Mouse (Mus musculus): ENCODE results near the gene Sgsm3. TPM values are rescaled to one million over a fixed set of nuclear protein-coding genes. Genes with fewer than 3 reads are reported as not detected.

The Sgsm3 gene
- polyA plus RNA-seq, 1 experiment from 2014 or later, result 7.9 TPM

GRCm38 (mm10) chr15:81041767-81042166, 64.2 kb downstream of the Sgsm3 start:
- Histone ChIP-seq H3K36me3 (ENCODE audit: control insufficient read depth, insufficient read depth) (no peaks in the 10 kb centered on the region), H3K9me3 (replicated peaks; ENCODE audit: control insufficient read depth, low read length) (no peaks in the 10 kb centered on the region), H3K4me2 (ENCODE audit: low read depth, low read length) (no peak overlapping the region), H3K27me3 (ENCODE audit: control insufficient read depth, insufficient read depth, low read depth, low read length) (0 out of 2 replicates have a peak, but pooled peaks cover 2% of the 10 kb centered on the region), H3K4me3 (ENCODE audit: low read depth, low read length) (no peak overlapping the region), H3K9ac (ENCODE audit: low read depth, low read length) (no peak overlapping the region), H3K4me1 (ENCODE audit: control insufficient read depth, low read depth, low read length) (peaks cover 4% of the 10 kb centered on the region; the same call in 1 of the 2 replicates), H3K27ac (ENCODE audit: low read length) (no peak overlapping the region)
- 59% methylated on average over 4 of the region's 4 CpGs for WGBS (ENCODE audit: insufficient replicate concordance)
- ATAC-seq (ENCODE audit: low read depth), result no peak; the same call in 1 of the 2 replicates

GRCm38 (mm10) chr15:81042276-81042931, 64.8 kb downstream of the Sgsm3 start:
- H3K4me3 ChIP-seq (ENCODE audit: low read depth, low read length), result no peak overlapping the region
- ATAC-seq (ENCODE audit: low read depth), result no peak

DNA sequence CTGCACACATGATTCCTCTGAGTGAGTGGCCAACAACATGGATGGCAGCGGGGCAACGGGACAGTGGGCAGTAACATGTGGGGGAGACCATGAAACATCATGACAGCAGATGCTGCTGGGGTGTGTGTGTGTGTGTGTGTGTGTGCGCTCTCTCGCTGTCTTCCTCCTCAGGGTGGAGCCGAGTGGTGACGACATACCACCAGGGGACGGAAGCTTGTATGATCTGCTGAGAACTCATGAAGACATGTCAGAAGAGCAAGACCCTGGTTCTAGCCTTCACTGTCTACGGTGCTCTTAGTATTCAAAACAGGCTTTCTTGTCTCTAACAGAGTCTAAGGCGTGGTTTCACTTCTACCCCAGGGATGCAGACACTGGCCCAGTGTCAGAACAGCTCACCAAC, 66.9 kb downstream of the Sgsm3 start:
- 0 out of 2 replicates have a peak overlapping the region, but pooled peaks have one; percentile 19 for H3K4me2 ChIP-seq (ENCODE audit: low read depth, low read length)

More at GRCm38 (mm10) chr15:81042276-81042931, 64.8 kb downstream of the Sgsm3 start:
- Histone ChIP-seq H3K4me1 (ENCODE audit: control insufficient read depth, low read depth, low read length) (peaks cover 7% of the 10 kb centered on the region), H3K27ac (ENCODE audit: low read length) (no peak overlapping the region), H3K27me3 (ENCODE audit: control insufficient read depth, insufficient read depth, low read depth, low read length) (0 out of 2 replicates have a peak, but pooled peaks cover 2% of the 10 kb centered on the region), H3K9ac (ENCODE audit: low read depth, low read length) (no peak overlapping the region), H3K36me3 (ENCODE audit: control insufficient read depth, insufficient read depth) (no peaks in the 10 kb centered on the region), H3K9me3 (replicated peaks; ENCODE audit: control insufficient read depth, low read length) (no peaks in the 10 kb centered on the region), H3K4me2 (ENCODE audit: low read depth, low read length) (no peak overlapping the region)
- WGBS (ENCODE audit: insufficient replicate concordance), result 54% methylated on average over 13 of the region's 13 CpGs

GRCm38 (mm10) chr15:81045336-81045735, 67.8 kb downstream of the Sgsm3 start:
- no peaks in the 10 kb centered on the region for H3K36me3 ChIP-seq (ENCODE audit: control insufficient read depth, insufficient read depth)
- H3K9ac ChIP-seq (ENCODE audit: low read depth, low read length), result peak overlapping the region; percentile 11; the same call in 1 of the 2 replicates
- peak overlapping the region; percentile 65 for H3K27ac ChIP-seq (ENCODE audit: low read length)
- 0 out of 2 replicates have a peak, but pooled peaks cover 2% of the 10 kb centered on the region for H3K27me3 ChIP-seq (ENCODE audit: control insufficient read depth, insufficient read depth, low read depth, low read length)
- peak overlapping the region; percentile 37 for H3K4me3 ChIP-seq (ENCODE audit: low read depth, low read length)
- H3K4me1 ChIP-seq (ENCODE audit: control insufficient read depth, low read depth, low read length), result peaks cover 13% of the 10 kb centered on the region
- 18% methylated on average over 4 of the region's 4 CpGs for WGBS (ENCODE audit: insufficient replicate concordance)
- peak overlapping the region; percentile 19; the same call in 1 of the 2 replicates for H3K4me2 ChIP-seq (ENCODE audit: low read depth, low read length)
- no peaks in the 10 kb centered on the region for H3K9me3 ChIP-seq (replicated peaks; ENCODE audit: control insufficient read depth, low read length)
- ATAC-seq (ENCODE audit: low read depth), result no peak

More for the DNA sequence above, 66.9 kb downstream of the Sgsm3 start:
- Histone ChIP-seq H3K9me3 (replicated peaks; ENCODE audit: control insufficient read depth, low read length) (no peaks in the 10 kb centered on the region), H3K27ac (ENCODE audit: low read length) (peak overlapping the region; percentile 65; the same call in 1 of the 2 replicates), H3K4me1 (ENCODE audit: control insufficient read depth, low read depth, low read length) (peaks cover 11% of the 10 kb centered on the region), H3K4me3 (ENCODE audit: low read depth, low read length) (peak overlapping the region; percentile 37), H3K36me3 (ENCODE audit: control insufficient read depth, insufficient read depth) (no peaks in the 10 kb centered on the region), H3K27me3 (ENCODE audit: control insufficient read depth, insufficient read depth, low read depth, low read length) (0 out of 2 replicates have a peak, but pooled peaks cover 2% of the 10 kb centered on the region), H3K9ac (ENCODE audit: low read depth, low read length) (no peak overlapping the region)
- ATAC-seq (ENCODE audit: low read depth), result no peak
- WGBS (ENCODE audit: insufficient replicate concordance), result 29% methylated on average over 9 of the region's 9 CpGs

DNA sequence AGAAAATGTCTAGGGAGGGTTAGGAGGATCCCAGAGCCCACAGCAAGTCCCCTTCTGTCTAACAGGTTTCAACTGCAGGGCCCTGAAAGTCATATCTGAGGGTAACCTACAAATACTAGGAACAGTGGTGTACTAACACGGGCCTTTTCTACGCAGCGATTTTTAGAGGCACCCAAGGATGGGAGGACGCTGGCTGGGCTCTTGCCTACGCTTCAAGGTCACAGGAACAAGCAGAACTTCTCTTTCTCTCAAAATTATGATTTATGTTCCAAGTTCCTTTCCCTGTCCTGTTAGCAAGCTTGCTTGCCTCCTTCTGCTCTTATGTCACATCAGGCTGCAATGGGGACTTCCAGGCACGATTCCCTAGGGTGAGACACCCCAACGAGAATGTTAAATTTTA, 68.5 kb downstream of the Sgsm3 start:
- peak overlapping the region; percentile 64 for H3K27ac ChIP-seq (ENCODE audit: low read length)
- H3K9ac ChIP-seq (ENCODE audit: low read depth, low read length), result no peak overlapping the region
- WGBS (ENCODE audit: insufficient replicate concordance), result 20% methylated on average over 7 of the region's 7 CpGs
- no peaks in the 10 kb centered on the region for H3K36me3 ChIP-seq (ENCODE audit: control insufficient read depth, insufficient read depth)
- peaks cover 13% of the 10 kb centered on the region for H3K4me1 ChIP-seq (ENCODE audit: control insufficient read depth, low read depth, low read length)
- 0 out of 2 replicates have a peak, but pooled peaks cover 2% of the 10 kb centered on the region for H3K27me3 ChIP-seq (ENCODE audit: control insufficient read depth, insufficient read depth, low read depth, low read length)
- no peak for ATAC-seq (ENCODE audit: low read depth)
- 0 out of 2 replicates have a peak overlapping the region, but pooled peaks have one; percentile 6 for H3K4me2 ChIP-seq (ENCODE audit: low read depth, low read length)
- no peak overlapping the region for H3K4me3 ChIP-seq (ENCODE audit: low read depth, low read length)
- H3K9me3 ChIP-seq (replicated peaks; ENCODE audit: control insufficient read depth, low read length), result no peaks in the 10 kb centered on the region

- no peak overlapping the region for H3K4me3 ChIP-seq (ENCODE audit: low read depth, low read length)
- H3K9ac ChIP-seq (ENCODE audit: low read depth, low read length), result no peak overlapping the region
- 0 out of 2 replicates have a peak, but pooled peaks cover 2% of the 10 kb centered on the region for H3K27me3 ChIP-seq (ENCODE audit: control insufficient read depth, insufficient read depth, low read depth, low read length)
- WGBS (ENCODE audit: insufficient replicate concordance), result 16% methylated on average over 10 of the region's 10 CpGs
- H3K4me2 ChIP-seq (ENCODE audit: low read depth, low read length), result no peak overlapping the region
- no peaks in the 10 kb centered on the region for H3K9me3 ChIP-seq (replicated peaks; ENCODE audit: control insufficient read depth, low read length)
- H3K36me3 ChIP-seq (ENCODE audit: control insufficient read depth, insufficient read depth), result no peaks in the 10 kb centered on the region
- no peak overlapping the region for H3K27ac ChIP-seq (ENCODE audit: low read length)
- H3K4me1 ChIP-seq (ENCODE audit: control insufficient read depth, low read depth, low read length), result peaks cover 9% of the 10 kb centered on the region
- ATAC-seq (ENCODE audit: low read depth), result peak; percentile 76
These were observed 69.9 kb downstream of the Sgsm3 start for GRCm38 (mm10) chr15:81047497-81047896.

- 47% methylated on average over 6 of the region's 6 CpGs for WGBS (ENCODE audit: insufficient replicate concordance)
- H3K4me2 ChIP-seq (ENCODE audit: low read depth, low read length), result no peak overlapping the region
These were observed 72.0 kb downstream of the Sgsm3 start for GRCm38 (mm10) chr15:81049401-81050053.

GRCm38 (mm10) chr15:81050488-81050887, 72.9 kb downstream of the Sgsm3 start:
- WGBS (ENCODE audit: insufficient replicate concordance), result 9% methylated on average over 3 of the region's 3 CpGs
- Histone ChIP-seq H3K4me2 (ENCODE audit: low read depth, low read length) (no peak overlapping the region), H3K27ac (ENCODE audit: low read length) (no peak overlapping the region), H3K4me3 (ENCODE audit: low read depth, low read length) (no peak overlapping the region), H3K9me3 (replicated peaks; ENCODE audit: control insufficient read depth, low read length) (no peaks in the 10 kb centered on the region), H3K9ac (ENCODE audit: low read depth, low read length) (no peak overlapping the region), H3K36me3 (ENCODE audit: control insufficient read depth, insufficient read depth) (no peaks in the 10 kb centered on the region), H3K4me1 (ENCODE audit: control insufficient read depth, low read depth, low read length) (peaks cover 9% of the 10 kb centered on the region), H3K27me3 (ENCODE audit: control insufficient read depth, insufficient read depth, low read depth, low read length) (no peaks in the 10 kb centered on the region)
- ATAC-seq (ENCODE audit: low read depth), result no peak

More at GRCm38 (mm10) chr15:81049401-81050053, 72.0 kb downstream of the Sgsm3 start:
- Histone ChIP-seq H3K36me3 (ENCODE audit: control insufficient read depth, insufficient read depth) (no peaks in the 10 kb centered on the region), H3K27me3 (ENCODE audit: control insufficient read depth, insufficient read depth, low read depth, low read length) (0 out of 2 replicates have a peak, but pooled peaks cover 2% of the 10 kb centered on the region), H3K4me3 (ENCODE audit: low read depth, low read length) (no peak overlapping the region), H3K9me3 (replicated peaks; ENCODE audit: control insufficient read depth, low read length) (no peaks in the 10 kb centered on the region), H3K27ac (ENCODE audit: low read length) (no peak overlapping the region), H3K9ac (ENCODE audit: low read depth, low read length) (no peak overlapping the region), H3K4me1 (ENCODE audit: control insufficient read depth, low read depth, low read length) (peaks cover 9% of the 10 kb centered on the region)
- ATAC-seq (ENCODE audit: low read depth), result no peak

DNA sequence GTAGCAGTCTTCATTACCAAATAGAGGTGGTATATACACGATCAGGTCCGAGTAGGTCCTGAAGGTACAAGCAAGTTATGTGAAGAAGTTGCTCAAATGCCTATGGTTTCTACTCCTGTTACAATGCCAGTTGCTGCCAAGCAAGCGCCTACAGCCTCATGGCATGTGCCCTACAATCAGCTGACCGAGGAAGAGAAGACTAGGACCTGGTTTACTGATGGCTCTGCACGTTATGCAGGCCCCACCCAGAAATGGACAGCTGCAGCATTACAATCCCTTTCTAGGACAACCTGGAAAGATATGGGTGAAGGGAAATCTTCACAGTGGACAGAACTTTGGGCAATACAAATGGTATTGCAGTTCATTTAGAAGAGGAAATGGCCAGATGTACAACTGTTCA, 74.9 kb downstream of the Sgsm3 start:
- H3K36me3 ChIP-seq (ENCODE audit: control insufficient read depth, insufficient read depth), result no peaks in the 10 kb centered on the region
- H3K4me1 ChIP-seq (ENCODE audit: control insufficient read depth, low read depth, low read length), result peaks cover 5% of the 10 kb centered on the region
- H3K9ac ChIP-seq (ENCODE audit: low read depth, low read length), result no peak overlapping the region
- no peak overlapping the region for H3K27ac ChIP-seq (ENCODE audit: low read length)
- H3K27me3 ChIP-seq (ENCODE audit: control insufficient read depth, insufficient read depth, low read depth, low read length), result no peaks in the 10 kb centered on the region
- 63% methylated on average over 5 of the region's 5 CpGs for WGBS (ENCODE audit: insufficient replicate concordance)
- no peak overlapping the region for H3K4me3 ChIP-seq (ENCODE audit: low read depth, low read length)
- no peaks in the 10 kb centered on the region for H3K9me3 ChIP-seq (replicated peaks; ENCODE audit: control insufficient read depth, low read length)
- H3K4me2 ChIP-seq (ENCODE audit: low read depth, low read length), result no peak overlapping the region
- no peak for ATAC-seq (ENCODE audit: low read depth)

All from liver, embryonic 16.5 days (tissue).